Mouse (Mus musculus) left cerebral cortex, adult 18-20 months (tissue): ENCODE data around the gene Ak8. TPM values are rescaled to one million over a fixed set of nuclear protein-coding genes. Genes with fewer than 3 reads are reported as not detected.

Source experiments
- DNase-seq, 2 experiments: peaks; one replicate each; pipeline ENCODE4 v3.0.0; 2021 to 2022; ENCODE audit warnings: low spot score in 2 of 2, mixed read lengths in 1 of 2
- total RNA-seq, 2 experiments: library from RNA; stranded (reverse); gene quantifications; 2 replicates each; pipeline ENCODE4 v1.2.3; 2021

Ak8 gene
- total RNA-seq, 2 experiments from 2014 or later: 1.1 to 1.5 TPM

GRCm38 (mm10) chr2:28727786-28728404 lies 27.9 kb downstream of the Ak8 start:
- no peak for DNase-seq

- DNase-seq: no peak
Observed at GRCm38 (mm10) chr2:28730676-28731075, 30.7 kb downstream of the Ak8 start.

- no peak for DNase-seq
Observed at GRCm38 (mm10) chr2:28737112-28737511, 37.1 kb downstream of the Ak8 start.

GRCm38 (mm10) chr2:28740159-28740558 lies 40.2 kb downstream of the Ak8 start:
- DNase-seq: no peak

- no peak for DNase-seq
Observed at GRCm38 (mm10) chr2:28742701-28743100, 42.7 kb downstream of the Ak8 start.

- DNase-seq: no peak
Observed at GRCm38 (mm10) chr2:28746682-28747332, 46.8 kb downstream of the Ak8 start.

- DNase-seq: no peak
Observed at GRCm38 (mm10) chr2:28747705-28748104, 47.7 kb downstream of the Ak8 start.

GRCm38 (mm10) chr2:28751186-28751585 lies 51.2 kb downstream of the Ak8 start:
- DNase-seq: no peak

GRCm38 (mm10) chr2:28751658-28752057 lies 51.7 kb downstream of the Ak8 start:
- no peak for DNase-seq

GRCm38 (mm10) chr2:28752388-28752787 lies 52.4 kb downstream of the Ak8 start:
- peak in 1 of 2 experiments; percentile 29 for DNase-seq

GRCm38 (mm10) chr2:28755451-28755850 lies 55.5 kb downstream of the Ak8 start:
- DNase-seq: peak; percentile 80 to 81

GRCm38 (mm10) chr2:28756201-28756600 lies 56.2 kb downstream of the Ak8 start:
- DNase-seq: peak; percentile 20 to 31

- DNase-seq: no peak
Observed at GRCm38 (mm10) chr2:28759441-28759840, 59.5 kb downstream of the Ak8 start.

GRCm38 (mm10) chr2:28766590-28766989 lies 66.6 kb downstream of the Ak8 start:
- DNase-seq: no peak

GRCm38 (mm10) chr2:28767041-28767440 lies 67.1 kb downstream of the Ak8 start:
- DNase-seq: no peak

- no peak for DNase-seq
Observed at GRCm38 (mm10) chr2:28770697-28771096, 70.7 kb downstream of the Ak8 start.

GRCm38 (mm10) chr2:28774073-28774472 lies 74.1 kb downstream of the Ak8 start:
- DNase-seq: no peak

- no peak for DNase-seq
Observed at GRCm38 (mm10) chr2:28776728-28777127, 76.8 kb downstream of the Ak8 start.

- no peak for DNase-seq
Observed at GRCm38 (mm10) chr2:28780001-28780782, 80.2 kb downstream of the Ak8 start.

GRCm38 (mm10) chr2:28781310-28781709 lies 81.3 kb downstream of the Ak8 start:
- no peak for DNase-seq

- DNase-seq: no peak
Observed at GRCm38 (mm10) chr2:28786355-28787066, 86.5 kb downstream of the Ak8 start.
